Mouse (Mus musculus) bone marrow, adult 2 months (tissue): ENCODE measurements around the gene Pgc.

ENCODE experiments used
- CTCF ChIP-seq: fragments of 200-500 bp; IDR thresholded peaks from 2 replicates; pipeline ENCODE4 v1.5.1; 2011; ENCODE audit warnings: low read length, control low read depth; ENCODE audit not compliant: control insufficient read depth, insufficient read depth
- POLR2A ChIP-seq: fragments of 200-500 bp; IDR thresholded peaks from 2 replicates; pipeline ENCODE4 v1.6.1; 2011; ENCODE audit warnings: low read depth, mild to moderate bottlenecking, control low read depth, low read length, borderline replicate concordance; ENCODE audit not compliant: control insufficient read depth

DNA sequence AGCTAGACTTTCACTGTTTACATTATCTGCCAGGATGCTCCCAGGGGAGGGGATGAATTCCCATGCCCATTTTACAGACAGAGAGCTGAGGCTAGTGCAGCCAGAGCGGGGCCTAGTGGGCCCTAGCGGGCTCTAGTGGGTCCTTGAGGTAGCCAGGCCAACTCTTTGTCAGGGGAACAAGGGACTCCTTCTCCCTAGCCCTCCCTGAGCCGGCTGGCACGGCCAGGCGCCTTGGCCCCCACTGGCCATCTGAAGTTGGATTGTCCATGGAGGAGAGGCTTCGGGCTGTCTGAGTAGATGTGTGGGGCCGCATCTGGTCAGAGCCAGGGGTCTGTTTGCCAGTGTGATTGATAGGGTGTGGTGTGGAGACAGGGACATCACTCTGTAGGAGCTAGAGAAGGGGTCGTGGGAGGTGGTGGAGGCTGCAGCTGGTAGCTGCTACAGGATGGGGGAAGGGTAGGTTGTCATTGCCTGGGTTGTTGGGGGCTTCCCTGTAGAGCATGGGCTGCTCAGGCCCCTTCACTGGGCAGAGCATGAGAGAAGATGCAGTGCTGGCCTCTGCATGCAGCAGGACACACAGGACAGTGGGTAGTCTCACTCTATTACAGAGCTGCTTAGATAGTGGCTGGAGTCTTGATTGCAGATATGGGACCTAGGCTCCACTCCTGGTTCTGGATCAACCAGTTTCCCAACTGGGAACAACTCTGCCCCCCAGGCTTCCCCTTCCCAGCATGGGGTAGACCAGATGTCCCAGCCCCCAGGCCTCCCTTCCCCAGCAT is 57.0 kb downstream of the Pgc start:
- no peak for TF ChIP-seq CTCF
- TF ChIP-seq POLR2A = no peak
